Mouse (Mus musculus) left cerebral cortex, adult 2 months (tissue): ENCODE results near the gene Nav2. TPM values are rescaled to one million over a fixed set of nuclear protein-coding genes. Genes with fewer than 3 reads are reported as not detected.

Experiments used
- DNase-seq, 2 experiments: peaks; one replicate each; pipeline ENCODE4 v3.0.0; 2021 to 2022; ENCODE audit warnings: low spot score in 2 of 2, mixed read lengths in 1 of 2; ENCODE audit errors: extremely low spot score in 1 of 2
- H3K27ac ChIP-seq: fragments of 200-600 bp; 2 replicates; pipeline ENCODE4 v1.8.1; 2022
- H3K4me3 ChIP-seq: fragments of 200-600 bp; 2 replicates; pipeline ENCODE4 v1.8.1; 2022
- CTCF ChIP-seq: fragments of 200-600 bp; IDR thresholded peaks from 2 replicates; pipeline ENCODE4 v1.8.1; 2022; ENCODE audit warnings: antibody characterized with exemption, mild to moderate bottlenecking, moderate library complexity
- intact Hi-C: fragments of 180-260 bp; cut with DNase I; formaldehyde crosslinking; loops from one replicate; pipeline ENCODE4 v1.15.1; 2025
- total RNA-seq, 2 experiments: library from RNA; stranded (reverse); gene quantifications; 2 replicates each; pipeline ENCODE4 v1.2.3; 2021

Gene Nav2
- total RNA-seq, 2 experiments from 2014 or later, result 102 to 119 TPM

- DNase-seq, result peak in 1 of 2 experiments; percentile 35
- H3K27ac ChIP-seq, result peak overlapping the region; percentile 78
- H3K4me3 ChIP-seq, result no peak overlapping the region
- intact Hi-C loops, result loop anchor here (1.0 kb wide), 1 partner anchor 72 kb away; no protein-coding TSS in a partner anchor
- TF ChIP-seq CTCF, result no peak
Observed at GRCm38 (mm10) chr7:49496766-49497425, 588.4 kb downstream of the Nav2 start.

- H3K4me3 ChIP-seq, result no peak overlapping the region
- TF ChIP-seq CTCF, result no peak
- intact Hi-C loops, result no loop called here
- peak overlapping the region; percentile 78; the same call in 1 of the 2 replicates for H3K27ac ChIP-seq
- no peak for DNase-seq
Observed at GRCm38 (mm10) chr7:49497426-49497892, 588.9 kb downstream of the Nav2 start.

GRCm38 (mm10) chr7:49499598-49499997, 591.1 kb downstream of the Nav2 start:
- Histone ChIP-seq H3K4me3 (no peak overlapping the region), H3K27ac (no peak overlapping the region)
- no peak for TF ChIP-seq CTCF
- no peak for DNase-seq
- intact Hi-C loops, result no loop called here

GRCm38 (mm10) chr7:49500916-49501315, 592.4 kb downstream of the Nav2 start:
- H3K27ac ChIP-seq, result no peak overlapping the region
- DNase-seq, result no peak
- no peak for TF ChIP-seq CTCF
- H3K4me3 ChIP-seq, result no peak overlapping the region
- intact Hi-C loops, result no loop called here

- no peak overlapping the region for H3K4me3 ChIP-seq
- intact Hi-C loops, result no loop called here
- DNase-seq, result no peak
- H3K27ac ChIP-seq, result no peak overlapping the region
- no peak; the same call in 1 of the 2 replicates for TF ChIP-seq CTCF
Observed at GRCm38 (mm10) chr7:49503419-49503818, 594.9 kb downstream of the Nav2 start.

- no peak for DNase-seq
- intact Hi-C loops, result no loop called here
- Histone ChIP-seq H3K4me3 (no peak overlapping the region), H3K27ac (no peak overlapping the region)
- no peak for TF ChIP-seq CTCF
Observed at GRCm38 (mm10) chr7:49503881-49504280, 595.4 kb downstream of the Nav2 start.

GRCm38 (mm10) chr7:49504297-49504696, 595.8 kb downstream of the Nav2 start:
- Histone ChIP-seq H3K4me3 (no peak overlapping the region), H3K27ac (peak overlapping the region; percentile 55; the same call in 1 of the 2 replicates)
- no peak for TF ChIP-seq CTCF
- intact Hi-C loops, result no loop called here
- no peak for DNase-seq

- no peak for DNase-seq
- intact Hi-C loops, result no loop called here
- no peak for TF ChIP-seq CTCF
- no peak overlapping the region for H3K4me3 ChIP-seq
- no peak overlapping the region; the same call in 1 of the 2 replicates for H3K27ac ChIP-seq
Observed at GRCm38 (mm10) chr7:49505024-49505423, 596.5 kb downstream of the Nav2 start.

GRCm38 (mm10) chr7:49506085-49506820, 597.7 kb downstream of the Nav2 start:
- DNase-seq, result no peak
- intact Hi-C loops, result no loop called here
- TF ChIP-seq CTCF, result no peak
- Histone ChIP-seq H3K27ac (peak overlapping the region; percentile 55), H3K4me3 (no peak overlapping the region)

GRCm38 (mm10) chr7:49507943-49508506, 599.5 kb downstream of the Nav2 start:
- Histone ChIP-seq H3K4me3 (no peak overlapping the region), H3K27ac (no peak overlapping the region)
- no peak for DNase-seq
- intact Hi-C loops, result no loop called here
- no peak for TF ChIP-seq CTCF

GRCm38 (mm10) chr7:49511820-49512453, 603.4 kb downstream of the Nav2 start:
- no peak for TF ChIP-seq CTCF
- DNase-seq, result no peak
- intact Hi-C loops, result no loop called here
- H3K27ac ChIP-seq, result no peak overlapping the region
- no peak overlapping the region for H3K4me3 ChIP-seq
